Mouse (Mus musculus) CH12.LX (cell line): ENCODE data around the gene Fosl2. TPM values are rescaled to one million over a fixed set of nuclear protein-coding genes. Genes with fewer than 3 reads are reported as not detected.

Experiments used
- DNase-seq: peaks from one replicate; pipeline ENCODE4 v3.0.0-alpha.2; 2013; ENCODE audit errors: extremely low read depth
- H3K27ac ChIP-seq: 2 replicates; pipeline ENCODE4 v1.5.1; 2012; ENCODE audit warnings: low read depth, mild to moderate bottlenecking, control low read depth, moderate library complexity; ENCODE audit not compliant: insufficient read depth
- H3K27me3 ChIP-seq: replicated peaks from 2 replicates; pipeline ENCODE3; 2012; ENCODE audit warnings: inconsistent platforms
- H3K36me3 ChIP-seq, 2 experiments: replicated peaks in 1 of 2; 2 replicates each; pipeline versions ENCODE3 to v1.6.1; 2012; ENCODE audit warnings: inconsistent platforms in 1 of 2, low read length in 1 of 2, mild to moderate bottlenecking in 1 of 2, mixed read lengths in 1 of 2, moderate library complexity in 1 of 2; ENCODE audit not compliant: control insufficient read depth in 1 of 2, insufficient read depth in 1 of 2
- H3K4me1 ChIP-seq, 2 experiments: 2 replicates each; pipeline ENCODE4 v1.6.1; 2012; ENCODE audit warnings: inconsistent platforms in 1 of 2, moderate library complexity in 1 of 2; ENCODE audit not compliant: insufficient read depth in 2 of 2, control insufficient read depth in 1 of 2
- H3K4me2 ChIP-seq: 2 replicates; pipeline ENCODE4 v1.6.1; 2012; ENCODE audit warnings: low read depth, mild to moderate bottlenecking, control low read depth; ENCODE audit not compliant: poor library complexity, insufficient read depth, severe bottlenecking
- H3K4me3 ChIP-seq, 3 experiments: fragments of 150-350 bp in 1 of 3; sonication (generic) in 1 of 3; replicated peaks in 1 of 3; 2 replicates each; pipeline versions ENCODE3 to v1.5.1; 2011 to 2012; ENCODE audit warnings: low read depth in 2 of 3, low read length in 2 of 3, mild to moderate bottlenecking in 2 of 3, moderate library complexity in 2 of 3, control low read depth in 1 of 3, improper control_type of control experiment in 1 of 3, inconsistent platforms in 1 of 3, mixed read lengths in 1 of 3; ENCODE audit not compliant: poor library complexity in 1 of 3
- H3K79me2 ChIP-seq: replicated peaks from 2 replicates; pipeline ENCODE4 v1.6.1; 2012; ENCODE audit warnings: mild to moderate bottlenecking, moderate library complexity; ENCODE audit not compliant: control insufficient read depth, poor library complexity, insufficient read depth, severe bottlenecking; ENCODE audit errors: extremely low read depth
- H3K9ac ChIP-seq: 2 replicates; pipeline ENCODE4 v1.6.1; 2012; ENCODE audit warnings: low read depth, mild to moderate bottlenecking, control low read depth, moderate library complexity; ENCODE audit not compliant: insufficient read depth
- H3K9me3 ChIP-seq: replicated peaks from 2 replicates; pipeline ENCODE3; 2012; ENCODE audit warnings: low read length, inconsistent platforms, mixed read lengths
- CHD2 ChIP-seq: IDR thresholded peaks from 2 replicates; pipeline ENCODE4 v1.6.1; 2011; ENCODE audit warnings: low read length, improper control_type of control experiment
- CTCF ChIP-seq, 2 experiments: IDR thresholded peaks in 1 of 2; conservative IDR thresholded peaks in 1 of 2; 2 replicates each; pipeline ENCODE4 v1.5.1; 2011 to 2012; ENCODE audit warnings: low read depth in 2 of 2, low read length in 2 of 2, improper control_type of control experiment in 1 of 2, inconsistent platforms in 1 of 2, mild to moderate bottlenecking in 1 of 2, moderate library complexity in 1 of 2
- ELF1 ChIP-seq: IDR thresholded peaks from 2 replicates; pipeline ENCODE4 v1.6.1; 2014; ENCODE audit warnings: low read depth, mild to moderate bottlenecking, inconsistent platforms, low read length, improper control_type of control experiment
- EP300 ChIP-seq: IDR thresholded peaks from 2 replicates; pipeline ENCODE4 v1.6.1; 2011; ENCODE audit warnings: low read length, improper control_type of control experiment
- HCFC1 ChIP-seq: IDR thresholded peaks from 2 replicates; pipeline ENCODE4 v1.6.1; 2012; ENCODE audit warnings: low read depth, mild to moderate bottlenecking, inconsistent platforms, low read length, improper control_type of control experiment
- JUN ChIP-seq: IDR thresholded peaks from 2 replicates; pipeline ENCODE4 v1.6.1; 2011; ENCODE audit warnings: low read depth, mild to moderate bottlenecking, low read length, improper control_type of control experiment, moderate library complexity; ENCODE audit not compliant: insufficient read depth
- KAT2A ChIP-seq: IDR thresholded peaks from 2 replicates; pipeline ENCODE4 v1.6.1; 2012; ENCODE audit warnings: low read length, improper control_type of control experiment, inconsistent platforms; ENCODE audit not compliant: insufficient replicate concordance
- MAZ ChIP-seq: IDR thresholded peaks from 2 replicates; pipeline ENCODE4 v1.6.1; 2012; ENCODE audit warnings: low read depth, mild to moderate bottlenecking, inconsistent platforms, low read length, improper control_type of control experiment, moderate library complexity
- RAD21 ChIP-seq: IDR thresholded peaks from 2 replicates; pipeline ENCODE4 v1.6.1; 2011; ENCODE audit warnings: low read depth, mild to moderate bottlenecking, low read length, improper control_type of control experiment, moderate library complexity
- RCOR1 ChIP-seq: conservative IDR thresholded peaks from 2 replicates; pipeline ENCODE4 v1.6.1; 2012; ENCODE audit warnings: low read depth, mild to moderate bottlenecking, inconsistent platforms, low read length, improper control_type of control experiment
- TBP ChIP-seq: conservative IDR thresholded peaks from 2 replicates; pipeline ENCODE4 v1.6.1; 2011; ENCODE audit warnings: low read depth, low read length, improper control_type of control experiment
- TCF12 ChIP-seq: IDR thresholded peaks from 2 replicates; pipeline ENCODE4 v1.6.1; 2014; ENCODE audit warnings: low read depth, mild to moderate bottlenecking, inconsistent platforms, low read length, improper control_type of control experiment
- UBTF ChIP-seq: IDR thresholded peaks from 2 replicates; pipeline ENCODE4 v1.6.1; 2012; ENCODE audit warnings: low read depth, mild to moderate bottlenecking, inconsistent platforms, low read length, improper control_type of control experiment, moderate library complexity
- ZKSCAN1 ChIP-seq: IDR thresholded peaks from 2 replicates; pipeline ENCODE4 v1.6.1; 2012; ENCODE audit warnings: low read depth, inconsistent platforms, low read length, improper control_type of control experiment, borderline replicate concordance
- ZNF384 ChIP-seq: IDR thresholded peaks from 2 replicates; pipeline ENCODE4 v1.6.1; 2012; ENCODE audit warnings: low read depth, low read length, improper control_type of control experiment, inconsistent platforms
- dilution Hi-C: fragments of 300-500 bp; cut with MboI; formaldehyde crosslinking; loops from 2 replicates; pipeline ENCODE4 v1.14.3; 2020; ENCODE audit warnings: low sequenced_read_pairs; ENCODE audit not compliant: extremely low pct_unique_long_range_greater_than_20kb, extremely low pct_ligation_motif_present
- in situ Hi-C: fragments of 300-500 bp; cut with MboI; formaldehyde crosslinking; loops from 3 replicates; pipeline ENCODE4 v1.14.3; 2019; ENCODE audit warnings: low sequenced_read_pairs, low pct_ligation_motif_present, low pct_unique_long_range_greater_than_20kb, mixed read lengths
- polyA plus RNA-seq: library from polyadenylated mRNA; unstranded; fragments of >175 nt; gene quantifications from 2 replicates; pipeline ENCODE4 v1.2.1, GENCODE M21; 2012; ENCODE audit warnings: low read depth; ENCODE audit not compliant: insufficient read length
- total RNA-seq, 2 experiments: library from RNA; depleted of rRNA; stranded (reverse); fragments of 300-350 nt in 1 of 2; fragments of >200 nt in 1 of 2; gene quantifications; 2 replicates each; pipeline ENCODE4 v1.2.3; 2012 to 2014

Gene Fosl2
- total and polyA plus RNA-seq, 3 experiments, result 0.23 to 0.91 (median 0.59) TPM

- no peaks in the 10 kb centered on the region for H3K27me3 ChIP-seq
- H3K79me2 ChIP-seq, result no peaks in the 10 kb centered on the region
- no peak overlapping the region for H3K9ac ChIP-seq
- no peaks in the 10 kb centered on the region for H3K4me1 ChIP-seq
- no peak overlapping the region for H3K4me3 ChIP-seq
- no peak for DNase-seq
- H3K36me3 ChIP-seq, result peaks cover 0 to 8% of the 10 kb centered on the region in 2 experiments
- H3K27ac ChIP-seq, result no peak overlapping the region
- TF ChIP-seq ELF1, result no peak
- TF ChIP-seq HCFC1, result no peak
- TF ChIP-seq KAT2A, result no peak
- no peak for TF ChIP-seq JUN
- no peak for TF ChIP-seq ZKSCAN1
- TF ChIP-seq RCOR1, result no peak
- no peak for TF ChIP-seq CTCF (conservative IDR thresholded peaks at IDR 0.05 in 1 of 2, IDR thresholded peaks at IDR 0.05 in 1 of 2; ENCODE audit: low read depth in 2 of 2, low read length in 2 of 2)
- no peak for TF ChIP-seq UBTF
- TF ChIP-seq MAZ, result no peak
- no peak for TF ChIP-seq CHD2
- TF ChIP-seq TCF12, result no peak
- TF ChIP-seq EP300, result no peak
- TF ChIP-seq TBP, result no peak
- no peak for TF ChIP-seq RAD21
- no peaks in the 10 kb centered on the region for H3K9me3 ChIP-seq
- no peak overlapping the region for H3K4me2 ChIP-seq
- dilution Hi-C loops, result no loop called here
- in situ Hi-C loops, result no loop called here
Measured at GRCm38 (mm10) chr5:32153418-32153740, 17.8 kb downstream of the Fosl2 start.

- no peak for TF ChIP-seq ZNF384
- H3K27me3 ChIP-seq, result no peaks in the 10 kb centered on the region
- H3K79me2 ChIP-seq, result no peaks in the 10 kb centered on the region
- in situ Hi-C loops (no loop called here), dilution Hi-C loops (no loop called here)
- H3K9me3 ChIP-seq, result no peaks in the 10 kb centered on the region
- H3K9ac ChIP-seq, result no peak overlapping the region
- no peak overlapping the region for H3K27ac ChIP-seq
- no peaks in the 10 kb centered on the region for H3K4me1 ChIP-seq
- no peak for DNase-seq
- no peak overlapping the region for H3K4me2 ChIP-seq
- H3K36me3 ChIP-seq, result peaks cover 0 to 8% of the 10 kb centered on the region in 2 experiments
- H3K4me3 ChIP-seq, result no peak overlapping the region
Measured at GRCm38 (mm10) chr5:32153791-32154490, 18.3 kb downstream of the Fosl2 start.
